Mouse (Mus musculus): ENCODE measurements around the gene Emx1. TPM values are rescaled to one million over a fixed set of nuclear protein-coding genes. Genes with fewer than 3 reads are reported as not detected.
"Not testable (repeated sequence)": the region's sequence is repeated elsewhere in the genome, so short reads cannot be mapped to it uniquely, and the experiment has no call there.

Emx1 gene
- polyA plus RNA-seq (2012; rRNA removed), result 0.16 and 0.38 TPM in 2 replicates

DNA sequence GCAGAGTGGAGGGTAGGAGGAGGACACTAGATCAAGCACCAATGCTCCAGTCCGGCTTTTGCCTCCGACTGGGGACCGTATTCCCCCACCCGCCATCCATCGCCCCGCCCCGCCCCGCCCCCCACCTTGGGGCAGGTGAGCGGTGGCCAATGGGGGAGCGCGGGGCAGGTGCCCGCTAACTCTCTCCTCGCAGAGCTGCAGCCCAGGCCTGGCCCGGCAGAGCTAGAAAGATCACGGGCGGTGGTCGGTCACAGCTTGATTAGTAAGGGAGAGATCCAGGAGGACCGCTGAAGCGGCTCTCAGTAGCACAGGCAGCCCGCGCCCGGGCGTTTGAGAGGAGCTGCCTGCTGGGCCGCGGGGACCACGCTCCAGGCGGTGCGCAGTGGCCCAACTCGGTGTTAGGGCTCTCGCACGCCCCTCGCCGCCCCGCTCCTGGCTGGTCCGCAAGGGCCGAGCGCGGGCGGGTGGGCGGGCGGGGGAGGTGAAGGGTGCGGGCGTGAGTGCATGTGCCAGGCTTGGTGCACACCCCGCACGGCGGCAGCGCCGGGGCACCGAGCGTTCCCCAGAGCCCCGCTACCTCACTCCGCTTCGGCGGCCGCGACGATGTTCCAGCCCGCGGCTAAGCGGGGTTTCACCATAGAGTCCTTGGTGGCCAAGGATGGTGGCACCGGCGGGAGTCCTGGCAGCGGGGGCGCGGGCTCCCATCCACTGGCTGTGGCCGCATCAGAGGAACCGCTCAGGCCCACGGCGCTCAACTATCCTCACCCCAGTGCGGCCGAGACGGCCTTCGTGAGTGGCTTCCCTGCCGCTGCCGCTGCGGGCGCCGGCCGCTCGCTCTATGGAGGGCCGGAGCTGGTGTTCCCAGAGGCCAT, at the start of gene Emx1:
Gene Emx1 (plus strand): TSS at position 99 of the 872 bp plus-strand sequence.
- no peak for DNase-seq (ENCODE audit: low read depth)

DNA sequence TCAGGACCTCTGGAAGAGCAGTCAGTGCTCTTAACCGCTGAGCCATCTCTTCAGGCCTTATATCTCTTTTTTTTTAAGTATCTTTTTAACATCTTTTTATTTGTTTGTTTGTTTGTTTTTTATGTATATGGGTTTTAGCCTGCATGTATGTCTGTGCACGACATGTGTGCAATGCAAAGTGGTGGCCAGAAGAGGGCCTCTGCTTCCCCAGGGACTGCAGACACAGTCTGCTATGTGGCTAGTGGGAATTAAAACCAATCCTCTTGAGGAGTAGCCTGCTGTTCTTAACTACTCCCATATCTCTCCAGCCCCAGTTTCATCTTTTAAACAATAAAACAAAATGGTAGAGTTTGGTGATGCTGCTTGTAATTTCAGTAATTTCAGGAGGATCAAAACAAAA, 47.7 kb upstream of the Emx1 start:
- DNase-seq (ENCODE audit: low read depth), result no peak

DNA sequence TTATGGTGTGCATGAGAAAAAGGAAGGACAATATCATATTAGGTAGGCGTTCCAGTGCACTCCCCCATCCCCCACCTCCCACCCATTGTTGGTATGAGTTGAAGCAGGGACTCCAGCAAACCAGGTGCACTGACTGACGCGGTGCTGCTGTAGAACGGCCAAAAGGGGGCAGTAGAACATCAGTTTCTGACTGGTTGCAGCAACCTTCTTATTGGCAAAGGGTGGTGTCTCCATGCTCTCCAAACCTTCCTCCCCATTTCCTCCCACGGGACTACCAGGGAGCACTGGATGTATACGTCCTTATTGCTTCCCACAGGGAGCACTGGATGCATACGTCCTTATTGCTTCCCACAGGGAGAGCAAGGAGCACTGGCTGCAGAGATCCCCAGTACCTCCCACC, 46.2 kb upstream of the Emx1 start:
- not testable (repeated sequence) for DNase-seq (ENCODE audit: low read depth)

DNA sequence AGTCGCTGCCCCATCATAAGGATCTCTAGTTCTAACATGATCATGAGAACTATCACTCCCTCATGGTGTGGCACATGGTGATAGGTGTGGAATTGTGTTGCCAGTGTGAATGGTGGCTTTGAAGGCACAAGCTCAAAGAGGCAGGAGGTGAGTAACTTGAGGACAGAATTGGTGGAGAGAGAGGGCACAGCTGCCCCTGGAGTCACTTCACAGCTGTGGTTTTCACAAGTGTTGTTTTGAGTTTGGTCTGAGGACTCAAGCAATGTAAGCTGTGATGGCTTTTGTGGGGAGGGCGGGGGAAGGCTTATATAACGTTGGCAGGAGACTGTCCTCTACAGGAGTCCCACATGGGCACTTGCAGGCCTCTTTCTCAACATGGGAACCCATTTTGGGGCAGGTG, 42.8 kb upstream of the Emx1 start:
- no peak for DNase-seq (ENCODE audit: low read depth)

DNA sequence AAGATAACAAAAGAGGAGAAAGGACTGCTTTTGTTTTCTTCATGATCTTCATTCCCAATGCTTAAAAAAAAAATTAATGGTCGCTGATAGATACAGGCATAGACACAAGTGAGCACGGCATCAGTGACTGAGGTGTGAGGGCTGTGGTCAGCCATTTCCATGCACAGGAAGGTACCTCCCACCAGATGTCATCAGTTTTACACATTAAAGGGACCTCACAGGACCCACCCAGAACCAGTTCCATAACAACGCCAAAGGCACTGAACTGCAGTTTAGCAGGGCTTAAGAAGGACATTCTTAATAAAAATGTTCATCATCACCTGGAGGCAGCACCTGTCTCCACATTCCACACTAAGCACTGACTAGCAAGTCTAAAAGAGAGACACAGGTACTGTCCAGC, 39.6 kb upstream of the Emx1 start:
- DNase-seq (ENCODE audit: low read depth), result no peak

DNA sequence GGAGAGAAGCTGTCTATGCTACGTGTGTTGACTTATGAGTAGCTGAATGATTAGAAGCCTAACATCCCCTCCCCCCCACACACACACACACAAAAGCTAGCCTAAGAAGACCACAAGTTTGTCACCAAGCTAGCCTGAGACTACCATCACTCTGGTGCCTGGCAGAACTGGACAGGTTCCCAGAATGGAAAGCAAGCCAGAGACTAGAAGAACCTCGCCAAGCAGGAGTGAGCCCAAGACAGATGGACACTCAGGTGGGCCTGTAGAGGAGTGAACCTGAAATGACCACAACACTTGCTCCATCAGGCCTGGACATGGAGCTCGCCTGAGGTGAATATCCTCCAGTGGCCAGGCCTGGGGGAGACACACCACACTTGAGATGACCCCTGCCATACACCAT, 36.9 kb upstream of the Emx1 start:
- no peak for DNase-seq (ENCODE audit: low read depth)

DNA sequence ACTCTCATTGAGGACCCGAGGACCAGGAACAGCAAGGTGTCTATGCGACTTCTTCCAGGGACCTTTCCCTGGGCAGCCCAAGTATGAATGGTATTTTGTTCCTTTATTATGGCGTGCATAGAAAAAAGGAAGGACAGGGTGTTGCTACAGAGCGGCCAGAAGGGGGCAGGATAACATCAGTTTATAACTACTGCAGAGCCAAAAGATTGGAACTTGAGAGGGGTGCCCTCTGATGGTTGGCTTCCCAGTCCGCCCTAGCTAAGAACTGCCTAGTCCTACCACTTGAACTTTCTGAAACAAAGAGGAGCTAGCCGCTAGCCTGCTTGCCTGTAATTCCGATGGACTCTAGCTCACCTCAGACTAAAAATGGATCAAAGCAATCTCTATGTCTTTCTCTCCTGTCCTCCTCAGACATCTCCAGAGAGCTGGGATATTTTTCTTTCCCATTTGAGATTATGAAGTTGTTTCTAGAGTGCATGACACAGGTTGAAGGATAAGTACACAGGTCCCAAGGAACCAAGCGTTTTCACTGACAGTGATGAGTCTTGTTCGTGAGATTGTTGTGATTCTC, 33.2 kb upstream of the Emx1 start:
- DNase-seq (ENCODE audit: low read depth), result no peak

DNA sequence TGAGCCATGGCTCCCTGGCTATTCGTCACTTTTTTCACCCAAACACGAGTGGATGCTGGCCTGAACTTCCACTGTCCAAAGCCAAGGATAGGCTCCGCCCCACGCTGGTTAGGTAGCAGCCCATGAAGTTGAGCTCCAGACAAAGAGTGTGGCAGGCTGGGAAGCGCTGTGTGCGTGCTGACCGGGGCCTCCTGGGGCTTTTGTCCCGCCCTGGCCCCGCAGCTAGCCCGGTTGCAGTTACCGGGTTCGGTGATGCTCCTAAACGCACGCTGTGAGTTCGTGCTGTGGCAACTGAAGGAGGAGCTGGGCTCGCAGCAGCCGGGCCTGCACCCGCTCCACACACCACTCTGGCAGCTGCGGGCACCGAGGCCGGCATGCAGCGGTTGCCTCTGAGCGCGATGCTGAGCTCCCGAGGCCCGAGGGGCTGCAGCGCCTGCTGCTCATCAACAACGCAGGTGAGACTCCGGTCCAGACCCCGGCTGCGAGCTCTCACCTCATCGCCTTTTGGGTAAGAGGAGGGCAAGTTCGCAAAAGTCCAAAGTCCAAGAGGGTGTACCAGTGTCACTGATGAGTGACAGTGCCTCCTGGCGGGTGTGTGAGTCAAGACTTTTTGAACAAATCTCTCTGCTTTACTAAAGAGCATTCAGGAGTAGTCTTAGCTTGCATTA, 32.2 kb upstream of the Emx1 start:
- DNase-seq (ENCODE audit: low read depth), result no peak

DNA sequence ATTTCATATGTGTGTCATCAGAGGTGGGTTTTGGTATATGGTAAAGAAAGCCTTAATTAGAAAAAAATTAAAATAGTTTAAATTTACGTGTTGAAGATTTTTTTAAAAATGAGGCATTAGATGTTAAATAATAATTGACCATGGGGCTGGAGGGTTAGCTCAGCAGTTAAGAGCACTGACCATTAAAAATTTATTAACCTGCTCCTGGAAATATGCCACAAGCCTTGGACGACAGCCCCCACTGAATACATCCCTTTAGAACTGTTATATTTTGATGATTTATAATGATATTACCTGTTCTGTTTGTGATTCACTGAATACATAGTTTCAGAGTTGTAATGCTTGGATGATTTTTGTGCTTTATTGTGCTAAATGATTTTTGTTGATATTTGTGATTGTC, 30.7 kb upstream of the Emx1 start:
- not testable (repeated sequence) for DNase-seq (ENCODE audit: low read depth)

DNA sequence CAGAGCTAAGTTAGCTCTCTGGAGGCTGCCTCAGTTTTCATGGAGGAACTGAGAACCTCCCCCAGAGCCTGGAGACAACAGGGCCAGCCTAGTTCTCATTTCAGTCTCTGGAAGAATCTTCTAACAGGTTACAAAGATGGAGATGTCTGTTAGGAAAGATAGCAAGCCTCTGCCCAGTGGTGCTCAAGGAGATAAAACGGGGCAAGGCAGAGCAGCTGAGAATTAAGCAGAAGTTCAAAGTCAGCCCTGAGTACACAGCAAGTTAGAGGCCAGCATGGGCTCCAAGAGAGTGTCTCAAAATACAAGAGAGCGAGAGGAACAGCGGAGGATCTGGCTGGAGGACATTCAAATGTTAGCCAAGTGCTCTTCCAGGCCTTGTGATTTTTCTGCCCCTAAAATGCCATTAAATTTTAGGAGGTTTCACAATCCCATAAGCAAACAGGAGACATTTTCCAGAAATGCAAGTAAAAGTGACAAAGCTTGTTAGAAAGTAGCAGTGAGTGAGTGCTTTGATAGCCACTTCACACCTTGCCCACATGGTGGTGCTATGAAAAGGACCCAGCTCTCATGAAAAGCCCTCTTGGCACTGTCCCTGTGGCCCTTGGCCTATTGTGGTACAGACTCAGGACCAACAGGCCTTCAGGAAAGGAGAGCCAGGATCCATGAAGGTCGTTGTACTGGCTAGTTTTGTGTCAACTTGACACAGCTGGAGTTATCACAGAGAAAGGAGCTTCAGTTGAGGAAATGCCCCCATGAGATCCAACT, 29.0 kb upstream of the Emx1 start:
- DNase-seq (ENCODE audit: low read depth), result not testable (repeated sequence)

DNA sequence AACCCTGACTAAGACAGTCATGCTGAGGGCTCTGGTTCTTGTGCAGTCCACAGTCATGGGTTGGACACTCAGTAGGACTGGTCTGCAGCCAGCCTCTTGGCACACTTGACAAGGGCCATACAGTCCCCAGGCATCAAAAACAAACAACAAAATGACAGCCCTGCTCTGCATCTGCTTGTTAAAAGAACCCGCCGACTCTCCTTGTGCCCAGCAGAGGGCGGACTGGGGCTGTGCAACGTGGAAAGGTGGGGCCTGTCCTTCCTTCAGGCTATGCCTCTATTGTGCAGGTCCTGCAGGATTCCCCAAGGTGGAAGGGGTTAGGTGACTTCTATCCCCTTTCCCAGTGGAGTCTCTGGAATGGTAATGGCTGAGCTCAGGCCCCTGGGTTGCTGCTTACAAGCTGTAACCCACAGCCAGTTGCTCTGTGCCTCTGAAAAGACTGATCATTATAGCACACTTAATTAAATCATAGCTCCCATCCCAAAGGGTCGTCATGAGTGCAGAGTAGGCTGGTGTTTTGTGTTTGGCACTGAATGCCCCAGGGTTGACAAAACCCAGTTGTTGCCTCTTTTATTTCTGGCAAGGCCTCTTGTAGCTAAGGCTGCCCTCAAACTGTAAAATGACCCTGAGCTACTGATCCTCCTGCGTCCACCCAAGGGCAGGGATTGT, 28.0 kb upstream of the Emx1 start:
- DNase-seq (ENCODE audit: low read depth), result not testable (repeated sequence)

DNA sequence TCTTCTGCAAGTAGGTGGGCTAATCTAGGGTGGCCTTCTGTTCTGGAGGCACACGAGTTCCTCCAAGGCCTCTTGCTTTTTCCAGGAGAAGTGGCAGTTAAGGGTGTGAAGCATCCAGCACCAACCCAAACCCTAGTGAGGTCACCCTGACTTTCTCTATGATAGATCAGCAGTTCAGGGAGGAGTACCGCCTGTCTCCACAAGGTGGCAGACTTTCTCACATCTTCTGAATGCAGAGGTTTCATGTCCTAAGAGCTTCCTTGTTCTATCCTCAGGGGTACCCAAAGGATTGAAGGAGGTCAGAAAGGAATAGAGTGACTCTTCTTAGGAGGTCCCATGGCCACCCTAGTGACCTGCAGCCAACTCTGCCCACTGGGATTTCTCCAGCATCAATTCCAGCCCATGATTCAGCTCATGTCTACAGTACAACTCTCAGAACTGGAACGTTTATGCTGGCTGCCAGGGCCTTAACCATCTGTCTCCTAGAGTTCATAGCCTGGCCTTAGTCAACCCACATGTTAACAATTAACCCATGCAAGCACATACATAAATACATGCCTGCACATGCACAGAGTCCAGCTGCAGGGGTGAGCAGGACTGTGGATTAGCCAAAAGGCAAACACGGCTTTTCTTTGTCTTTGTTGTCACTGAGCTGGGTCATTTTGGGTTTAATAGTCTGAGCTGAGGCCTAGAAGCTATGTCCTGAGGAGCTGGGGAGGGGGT, 26.9 kb upstream of the Emx1 start:
- no peak for DNase-seq (ENCODE audit: low read depth)

DNA sequence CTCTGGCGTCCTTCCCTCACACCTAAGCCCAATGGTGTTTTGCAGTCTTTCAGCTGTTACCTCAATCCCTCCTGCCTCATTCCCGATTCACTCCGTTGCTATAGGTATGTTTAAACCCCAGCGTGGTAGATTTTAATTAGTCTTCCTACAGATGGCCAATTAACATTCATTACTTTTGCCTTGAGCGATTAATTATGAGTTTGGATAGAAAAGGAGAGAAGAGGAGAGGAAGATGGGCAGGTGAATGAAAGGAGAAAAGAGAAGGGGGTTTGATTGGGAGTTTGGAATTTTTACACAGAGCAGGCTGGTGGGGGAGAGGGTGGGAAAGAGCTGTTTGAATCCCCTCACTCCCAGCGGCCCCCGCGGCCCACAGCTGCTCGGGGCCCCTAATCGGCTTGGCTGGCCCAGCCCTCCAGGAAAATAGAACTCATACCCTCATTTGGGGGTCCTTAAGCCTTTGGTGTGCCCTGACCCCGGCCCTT, 21.8 kb upstream of the Emx1 start:
- no peak for DNase-seq (ENCODE audit: low read depth)

DNA sequence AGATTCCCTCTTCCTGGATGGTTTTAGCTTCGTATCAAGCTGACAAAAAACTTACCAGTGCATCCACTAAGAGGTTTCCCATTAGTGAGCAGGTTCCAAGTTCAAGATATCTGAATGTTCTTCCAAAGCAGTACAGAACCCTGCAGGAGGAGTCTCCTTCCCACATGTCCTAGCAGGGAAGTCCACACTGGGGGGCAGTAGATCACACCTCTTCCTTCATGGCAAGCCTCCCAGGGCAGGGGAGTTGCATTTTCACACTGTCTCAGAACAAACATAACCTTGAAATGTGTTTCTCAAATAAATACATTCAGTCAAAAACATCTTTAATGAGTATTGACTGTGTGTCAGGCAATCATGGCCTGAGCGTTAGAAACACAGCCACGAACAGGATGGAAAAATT, 7.7 kb upstream of the Emx1 start:
- DNase-seq (ENCODE audit: low read depth), result no peak

DNA sequence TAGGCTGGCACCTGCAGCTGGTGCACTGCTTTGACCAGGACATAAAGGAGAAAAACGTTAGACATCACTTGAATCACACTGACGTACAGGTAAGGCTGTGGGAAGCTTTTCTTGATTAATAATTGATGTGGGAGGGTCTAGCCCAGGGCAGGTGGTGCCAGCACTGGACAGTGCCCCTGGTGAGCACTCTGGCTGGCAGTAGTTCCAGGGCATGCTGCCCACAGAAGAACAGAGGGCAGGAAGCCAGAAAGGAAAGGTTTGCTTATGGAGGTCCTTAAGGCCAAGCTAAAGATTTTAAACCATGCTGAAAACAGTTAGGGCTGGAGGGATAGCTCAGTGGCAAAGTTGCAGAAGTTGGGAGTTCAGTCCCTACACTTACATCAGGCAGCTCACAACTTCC, 7.2 kb upstream of the Emx1 start:
- DNase-seq (ENCODE audit: low read depth), result no peak

DNA sequence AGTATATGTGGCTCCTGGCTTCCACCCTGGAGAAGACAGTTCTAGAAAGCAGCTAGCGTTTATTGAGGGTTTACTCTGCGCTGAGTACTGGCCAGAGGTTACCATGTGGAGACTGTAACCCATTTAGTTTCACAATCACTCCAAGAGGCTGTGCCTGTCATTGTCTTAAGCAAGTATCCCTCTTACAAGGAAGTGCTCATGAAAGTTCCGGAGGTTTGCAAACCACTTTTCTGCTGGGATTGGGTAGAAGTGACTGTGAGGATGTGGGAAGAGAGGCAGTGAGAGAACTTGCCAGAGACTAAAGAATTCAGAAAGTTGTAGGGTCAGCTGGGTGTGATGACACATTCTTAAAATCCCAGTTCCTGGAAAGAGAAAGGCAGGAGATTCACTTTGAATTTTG, 3.3 kb upstream of the Emx1 start:
- DNase-seq (ENCODE audit: low read depth), result no peak

DNA sequence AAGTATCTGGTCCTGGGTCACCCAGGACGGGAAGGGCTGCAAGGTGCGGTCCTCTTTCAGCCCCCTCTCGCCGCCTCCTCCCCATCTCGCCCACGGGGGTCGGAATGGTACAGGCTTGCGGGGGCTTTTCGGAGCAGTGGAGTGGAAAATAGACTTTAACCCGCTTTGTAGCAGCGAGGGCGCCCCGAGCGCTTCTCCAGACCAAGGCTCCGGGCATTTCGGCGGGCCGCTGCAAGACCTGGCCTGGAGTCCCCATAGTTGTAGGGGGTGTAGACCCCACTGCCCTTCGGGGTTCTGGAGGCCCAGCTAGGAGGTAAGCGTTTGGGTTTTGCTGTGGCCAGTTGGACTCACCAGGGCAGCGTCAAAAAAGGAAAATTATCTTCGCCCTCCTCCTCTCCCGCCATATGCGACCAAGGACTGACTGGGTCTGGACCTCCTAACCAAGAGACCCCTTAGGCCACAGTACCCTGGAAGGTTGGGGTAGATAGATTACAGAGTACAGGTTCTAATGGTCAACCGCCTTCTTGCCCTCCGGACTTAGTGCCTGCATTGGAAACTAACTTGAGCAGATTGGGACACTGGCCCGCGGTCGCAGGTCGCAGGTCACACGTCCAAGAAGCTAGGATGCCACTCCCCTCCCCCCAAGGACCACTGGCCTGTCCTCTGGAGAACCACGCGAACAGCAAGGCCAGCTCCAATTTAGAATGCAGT, 1.1 kb upstream of the Emx1 start:
- no peak for DNase-seq (ENCODE audit: low read depth)

DNA sequence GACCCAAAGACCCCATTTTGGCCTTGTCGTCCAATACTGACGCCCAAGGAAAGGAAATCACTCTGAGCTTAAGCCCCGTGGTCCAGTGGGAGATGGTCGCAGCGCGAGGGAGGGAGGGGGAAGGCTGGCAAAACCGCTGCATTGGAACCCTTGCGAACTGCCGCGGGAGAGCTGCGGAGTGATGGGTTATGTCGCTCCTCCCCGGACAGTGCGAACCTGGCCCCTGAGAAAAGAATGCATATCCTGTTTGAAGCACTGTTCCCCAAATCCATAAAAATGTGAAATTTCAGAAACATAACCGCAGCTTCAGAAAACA, 536 bp upstream of the Emx1 start:
- no peak for DNase-seq (ENCODE audit: low read depth)

DNA sequence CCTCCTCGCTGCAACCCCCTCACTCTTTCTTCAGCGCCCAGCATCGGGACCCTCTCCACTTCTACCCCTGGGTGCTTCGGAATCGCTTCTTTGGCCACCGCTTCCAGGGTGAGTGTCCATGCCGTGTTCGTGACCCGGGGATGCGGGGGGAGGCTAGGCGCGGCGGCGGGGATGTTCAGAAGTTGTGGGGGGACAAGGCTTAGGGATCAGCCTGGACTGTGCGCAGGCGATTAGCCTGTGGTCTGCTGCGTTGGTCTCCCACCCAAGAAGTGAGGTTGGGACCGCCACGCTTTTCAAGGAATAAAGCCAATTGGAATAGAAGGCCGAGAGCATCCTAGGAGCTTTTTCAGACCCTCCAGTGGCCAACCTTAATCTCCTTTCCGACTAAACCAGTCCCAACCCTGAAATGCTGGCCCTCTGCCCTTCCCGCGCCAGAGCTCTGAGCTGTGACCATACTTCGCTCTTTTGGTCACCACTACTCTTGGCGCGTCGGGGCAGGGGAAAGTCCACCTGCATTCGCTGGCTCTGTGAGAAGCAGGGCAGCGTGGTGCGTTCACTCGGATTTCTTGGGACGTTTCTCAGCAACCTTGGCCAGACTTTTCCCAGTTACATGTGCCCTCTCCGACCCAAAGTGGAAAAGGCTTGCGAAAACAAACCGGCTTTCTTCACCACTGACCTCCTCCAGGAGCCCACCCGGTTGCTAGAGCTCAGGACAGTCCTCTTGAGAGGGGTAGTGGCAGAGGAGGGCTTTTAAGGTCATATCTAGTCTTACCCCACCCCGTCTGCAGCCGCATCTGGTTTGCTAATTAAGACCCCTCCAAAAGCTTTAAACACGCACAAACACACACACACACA, 1.2 kb downstream of the Emx1 start:
- no peak for DNase-seq (ENCODE audit: low read depth)
